Mouse (Mus musculus): Measurements from ENCODE around the gene Trim65. TPM values are rescaled to one million over a fixed set of nuclear protein-coding genes. Genes with fewer than 3 reads are reported as not detected.

Trim65 gene
- polyA plus RNA-seq, 1 experiment from 2014 or later, result 10.1 TPM

DNA sequence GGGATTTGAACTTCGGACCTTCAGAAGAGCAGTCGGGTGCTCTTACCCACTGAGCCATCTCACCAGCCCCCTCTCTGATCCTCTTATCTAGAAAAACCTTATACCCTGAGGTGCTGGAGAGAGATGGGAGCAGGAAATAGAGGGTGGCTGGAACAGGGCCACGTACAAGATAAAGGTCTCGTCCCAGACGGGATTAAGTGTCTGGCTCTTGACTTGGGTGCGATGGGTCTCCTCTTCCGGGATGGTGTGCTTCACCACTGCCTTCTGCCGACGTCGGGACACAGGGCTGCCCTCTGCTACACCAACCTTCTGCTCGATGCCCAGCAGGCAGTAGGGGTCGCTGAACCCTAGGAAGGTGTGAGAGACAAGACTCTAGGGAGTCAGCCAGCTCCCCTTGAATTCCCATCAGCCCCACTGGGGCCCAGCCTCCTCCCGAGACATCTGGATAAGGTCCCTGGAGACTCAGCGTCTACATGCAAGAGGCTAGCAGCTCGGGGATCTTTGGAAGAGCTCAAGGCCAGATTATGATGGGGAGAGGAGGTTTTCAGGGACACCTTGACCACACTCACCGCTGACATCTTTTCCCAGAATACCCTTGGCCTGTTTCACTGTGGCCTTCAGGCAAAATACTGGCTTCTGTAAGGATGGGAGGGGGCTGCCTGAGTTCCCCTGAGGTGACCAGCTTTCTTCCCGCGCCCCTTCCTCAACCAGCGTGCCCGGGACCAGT lies 55.2 kb downstream of the Trim65 start:
- POLR2A ChIA-PET, result no interaction called here
- ATAC-seq, result no peak
- TF ChIP-seq CTCF (IDR thresholded peaks at IDR 0.05), result no peak
- no peak for DNase-seq (ENCODE audit: low read depth, low spot score)
- H3K27me3 ChIP-seq, result no peaks in the 10 kb centered on the region
- CTCF ChIA-PET, result interaction anchor here (1.3 kb wide), 1 partner anchor 9 kb away, joined by 4 read pairs; no protein-coding TSS in a partner anchor
- in situ Hi-C loops (cut with MboI; ENCODE audit: low pct_unique_long_range_greater_than_20kb), result no loop called here

DNA sequence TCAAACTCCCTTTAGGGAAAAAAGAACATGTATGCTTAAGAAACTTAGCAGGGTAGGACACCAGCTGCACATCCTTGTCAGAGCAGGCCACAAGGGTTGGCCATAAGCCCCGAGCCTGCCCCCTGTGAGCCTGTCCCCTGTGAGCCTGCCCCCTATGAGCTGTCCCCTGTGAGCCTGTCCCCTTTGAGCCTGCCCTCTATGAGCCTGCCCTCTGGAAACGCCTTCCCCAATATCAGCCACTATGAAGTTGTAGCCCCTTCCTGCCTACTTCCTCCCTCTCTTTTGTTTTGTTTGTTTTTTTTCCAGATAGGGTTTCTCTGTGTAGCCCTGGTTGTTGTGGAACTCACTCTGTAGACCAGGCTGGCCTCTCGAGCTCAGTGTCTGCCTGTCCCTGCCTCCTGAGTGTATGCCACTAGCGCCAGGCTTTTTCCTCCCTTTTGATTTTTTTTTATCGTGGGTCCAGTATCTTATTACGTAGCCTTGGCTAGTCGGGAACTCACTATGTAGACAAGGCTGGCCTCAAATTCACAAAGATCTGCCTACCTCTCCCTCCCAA lies 56.4 kb downstream of the Trim65 start:
- ATAC-seq (no peak), DNase-seq (ENCODE audit: low read depth, low spot score) (no peak)
- no peaks in the 10 kb centered on the region for H3K27me3 ChIP-seq
- no peak for TF ChIP-seq CTCF (IDR thresholded peaks at IDR 0.05)
- ChIA-PET CTCF (interaction anchor here (1.3 kb wide), 1 partner anchor 10 kb away, joined by 4 read pairs; no protein-coding TSS in a partner anchor), POLR2A (no interaction called here)
- in situ Hi-C loops (cut with MboI; ENCODE audit: low pct_unique_long_range_greater_than_20kb), result no loop called here

DNA sequence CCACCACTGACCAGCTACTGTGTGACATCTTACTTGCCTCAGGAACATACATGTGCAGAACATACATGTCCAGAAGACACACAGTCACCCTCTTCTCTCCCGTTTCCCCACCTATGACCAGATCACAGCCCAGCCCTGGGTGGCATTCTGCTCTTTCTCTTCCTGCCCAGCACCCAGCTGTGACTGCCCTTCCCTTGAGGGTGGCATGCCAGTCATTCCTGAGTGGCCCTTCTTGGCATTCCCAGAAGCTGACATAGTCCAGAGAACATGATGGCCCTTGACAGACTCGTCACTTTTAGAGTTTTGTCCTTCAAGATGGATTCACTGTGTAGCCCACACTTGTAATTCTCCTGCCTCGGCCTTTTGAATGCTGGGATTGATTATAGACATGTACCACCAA lies 58.3 kb downstream of the Trim65 start:
- no peak for TF ChIP-seq CTCF (IDR thresholded peaks at IDR 0.05)
- H3K27me3 ChIP-seq, result no peaks in the 10 kb centered on the region
- ATAC-seq, result no peak
- CTCF ChIA-PET, result interaction anchor here (1.5 kb wide), 1 partner anchor 12 kb away, joined by 4 read pairs; no protein-coding TSS in a partner anchor
- in situ Hi-C loops (cut with MboI; ENCODE audit: low pct_unique_long_range_greater_than_20kb), result no loop called here
- no peak for DNase-seq (ENCODE audit: low read depth, low spot score)
- POLR2A ChIA-PET, result interaction anchor here (1.1 kb wide), 1 partner anchor 9 kb away, joined by 4 read pairs; no protein-coding TSS in a partner anchor

Other genes starting within 250 kb of the Trim65 start
- gene Smim5, start 231.2 kb downstream of the Trim65 start, polyA plus RNA-seq (2021), result 1.6 TPM
- gene Smim6, start 219.1 kb downstream of the Trim65 start, polyA plus RNA-seq (2021), result 0.53 TPM
- gene Sap30bp, start 197.8 kb downstream of the Trim65 start, polyA plus RNA-seq (2021), result 46.3 TPM
- 20.9 TPM for gene Recql5, start 197.7 kb downstream of the Trim65 start, polyA plus RNA-seq (2021)
- gene Itgb4, start 156.4 kb downstream of the Trim65 start, polyA plus RNA-seq (2021), result 0.06 TPM
- gene Galk1, start 118.4 kb downstream of the Trim65 start, polyA plus RNA-seq (2021), result 100 TPM
- gene H3f3b, start 103.2 kb downstream of the Trim65 start, polyA plus RNA-seq (2021), result 1,066 TPM
- gene Unk, start 100.8 kb downstream of the Trim65 start, polyA plus RNA-seq (2021), result 24.9 TPM
- 0.33 TPM for gene Unc13d, start 53.2 kb downstream of the Trim65 start, polyA plus RNA-seq (2021)
- gene Wbp2, start 44.1 kb downstream of the Trim65 start, polyA plus RNA-seq (2021), result 255 TPM
- gene Trim47, start 3.9 kb downstream of the Trim65 start, polyA plus RNA-seq (2021), result 76.1 TPM
- gene Mrpl38, start 7.7 kb upstream of the Trim65 start, polyA plus RNA-seq (2021), result 89.7 TPM
- 49.2 TPM for gene Fbf1, start 37.0 kb upstream of the Trim65 start, polyA plus RNA-seq (2021)
- gene Ten1, start 67.7 kb upstream of the Trim65 start, polyA plus RNA-seq (2021), result 53.6 TPM
- 67.1 TPM for gene Acox1, start 67.9 kb upstream of the Trim65 start, polyA plus RNA-seq (2021)
- 0.05 TPM for gene Evpl, start 106.9 kb upstream of the Trim65 start, polyA plus RNA-seq (2021)
- 90.1 TPM for gene Srp68, start 143.1 kb upstream of the Trim65 start, polyA plus RNA-seq (2021)
- gene Galr2, start 149.8 kb upstream of the Trim65 start, polyA plus RNA-seq (2021), result 2.2 TPM
- 63.6 TPM for gene Exoc7, start 176.1 kb upstream of the Trim65 start, polyA plus RNA-seq (2021)
- 8.6 TPM for gene Foxj1, start 204.3 kb upstream of the Trim65 start, polyA plus RNA-seq (2021)